Mouse (Mus musculus) limb, embryonic 15.5 days (tissue): ENCODE data around the gene Trim14. TPM values are rescaled to one million over a fixed set of nuclear protein-coding genes. Genes with fewer than 3 reads are reported as not detected.
A peak's percentile ranks its signal among the peaks of the same experiment; 100 is the strongest.

ENCODE experiments used
- ATAC-seq: fragments of 200-750 bp; cut with Nextera tagmentation; 2 replicates; pipeline ENCODE4 v1.8.0; 2017; ENCODE audit warnings: low read depth, moderate TSS enrichment; ENCODE audit not compliant: insufficient number of reproducible peaks, low FRiP score, low TSS enrichment
- H3K27ac ChIP-seq: fragments of 300-500 bp; sonication (generic); 2 replicates; pipeline ENCODE4 v1.5.1; 2015; ENCODE audit warnings: moderate library complexity, mild to moderate bottlenecking, inconsistent platforms
- H3K27me3 ChIP-seq: fragments of 300-500 bp; sonication (generic); 2 replicates; pipeline ENCODE4 v1.6.1; 2015; ENCODE audit warnings: inconsistent platforms
- H3K36me3 ChIP-seq: fragments of 300-500 bp; sonication (generic); 2 replicates; pipeline ENCODE4 v1.6.1; 2015; ENCODE audit warnings: inconsistent platforms
- H3K4me1 ChIP-seq: fragments of 300-500 bp; sonication (generic); 2 replicates; pipeline ENCODE4 v1.6.1; 2015; ENCODE audit warnings: inconsistent platforms
- H3K4me2 ChIP-seq: fragments of 300-500 bp; sonication (generic); 2 replicates; pipeline ENCODE4 v1.6.1; 2015; ENCODE audit warnings: mild to moderate bottlenecking, inconsistent platforms
- H3K4me3 ChIP-seq: fragments of 300-500 bp; sonication (generic); 2 replicates; pipeline ENCODE4 v1.5.1; 2015; ENCODE audit warnings: mild to moderate bottlenecking, inconsistent platforms
- H3K9ac ChIP-seq: fragments of 300-500 bp; sonication (generic); 2 replicates; pipeline ENCODE4 v1.6.1; 2015; ENCODE audit warnings: inconsistent platforms
- H3K9me3 ChIP-seq: fragments of 300-500 bp; sonication (generic); 2 replicates; pipeline ENCODE4 v1.6.1; 2016; ENCODE audit warnings: inconsistent platforms
- WGBS: fragments of 180-500 bp; shearing (Covaris S2); methylation state at CpG from one replicate; pipeline ENCODE4 v1.1.7; 2015; 5-methylcytosine and 5-hydroxymethylcytosine counted together
- polyA plus RNA-seq: library from polyadenylated mRNA; unstranded; fragments of >200 nt; fragmentation: Nextera tagmentation; extraction: Ambion mirVana; gene quantifications from 2 replicates; pipeline ENCODE4 v1.2.1, GENCODE M21; 2015

Gene Trim14
- polyA plus RNA-seq, 1 experiment from 2014 or later: 2.1 TPM

GRCm38 (mm10) chr4:46497286-46497892, 38.6 kb downstream of the Trim14 start:
- no peak for ATAC-seq
- peaks cover 82% of the 10 kb centered on the region for H3K36me3 ChIP-seq

GRCm38 (mm10) chr4:46495543-46495942, 40.4 kb downstream of the Trim14 start:
- H3K4me3 ChIP-seq: no peak overlapping the region
- WGBS: 78% methylated on average over 12 of the region's 12 CpGs
- no peaks in the 10 kb centered on the region for H3K9me3 ChIP-seq
- H3K9ac ChIP-seq: no peak overlapping the region
- 0 out of 2 replicates have a peak, but pooled peaks cover under 1% of the 10 kb centered on the region for H3K4me1 ChIP-seq
- ATAC-seq: no peak
- no peaks in the 10 kb centered on the region for H3K27me3 ChIP-seq
- no peak overlapping the region for H3K27ac ChIP-seq
- H3K36me3 ChIP-seq: peaks cover 67% of the 10 kb centered on the region
- H3K4me2 ChIP-seq: no peak overlapping the region

More at GRCm38 (mm10) chr4:46497286-46497892, 38.6 kb downstream of the Trim14 start:
- no peaks in the 10 kb centered on the region for H3K9me3 ChIP-seq
- no peak overlapping the region for H3K9ac ChIP-seq
- no peaks in the 10 kb centered on the region for H3K4me1 ChIP-seq
- H3K4me3 ChIP-seq: no peak overlapping the region
- H3K27ac ChIP-seq: no peak overlapping the region
- no peaks in the 10 kb centered on the region for H3K27me3 ChIP-seq
- 48% methylated on average over 4 of the region's 4 CpGs for WGBS
- H3K4me2 ChIP-seq: no peak overlapping the region

GRCm38 (mm10) chr4:46493071-46493470, 42.9 kb downstream of the Trim14 start:
- Histone ChIP-seq H3K36me3 (peaks cover 50% of the 10 kb centered on the region), H3K4me2 (no peak overlapping the region), H3K9me3 (no peaks in the 10 kb centered on the region), H3K4me1 (peaks cover 8% of the 10 kb centered on the region), H3K9ac (no peak overlapping the region), H3K27ac (no peak overlapping the region), H3K27me3 (no peaks in the 10 kb centered on the region), H3K4me3 (no peak overlapping the region)
- 95% methylated on average over 6 of the region's 6 CpGs for WGBS
- ATAC-seq: no peak

- H3K4me2 ChIP-seq: peak within 1 kb of the TSS; percentile 61
- no peaks in the 10 kb centered on the region for H3K9me3 ChIP-seq
- H3K27me3 ChIP-seq: no peaks in the 10 kb centered on the region
- H3K36me3 ChIP-seq: peaks cover 22% of the 10 kb centered on the region
- H3K4me3 ChIP-seq: peak within 1 kb of the TSS; percentile 86
- H3K4me1 ChIP-seq: peaks cover 14% of the 10 kb centered on the region
- under 1% methylated on average over 56 of the region's 58 CpGs for WGBS
- peak within 1 kb of the TSS; percentile 85 for H3K27ac ChIP-seq
- H3K9ac ChIP-seq: peak within 1 kb of the TSS; percentile 76
- peak; percentile 96 for ATAC-seq
These were observed 46.7 kb downstream of the Trim14 start, which contains the start of gene Nans for GRCm38 (mm10) chr4:46489028-46489925. Gene Nans, plus strand, starts transcription at chr4:46489248.

- no peak overlapping the region for H3K4me3 ChIP-seq
- no peak for ATAC-seq
- H3K4me1 ChIP-seq: peaks cover 14% of the 10 kb centered on the region
- no peaks in the 10 kb centered on the region for H3K9me3 ChIP-seq
- H3K9ac ChIP-seq: no peak overlapping the region
- H3K4me2 ChIP-seq: no peak overlapping the region
- H3K27ac ChIP-seq: no peak overlapping the region
- H3K36me3 ChIP-seq: peaks cover 3% of the 10 kb centered on the region
- H3K27me3 ChIP-seq: no peaks in the 10 kb centered on the region
- 94% methylated on average over 5 of the region's 5 CpGs for WGBS
These were observed 48.6 kb downstream of the Trim14 start for GRCm38 (mm10) chr4:46487348-46487747.

- Histone ChIP-seq H3K4me1 (peaks cover 14% of the 10 kb centered on the region), H3K36me3 (no peaks in the 10 kb centered on the region), H3K9me3 (no peaks in the 10 kb centered on the region), H3K27me3 (no peaks in the 10 kb centered on the region), H3K4me2 (no peak overlapping the region), H3K4me3 (no peak overlapping the region), H3K27ac (no peak overlapping the region; the same call in 1 of the 2 replicates), H3K9ac (no peak overlapping the region)
- no peak for ATAC-seq
- WGBS: 39% methylated on average over 14 of the region's 14 CpGs
These were observed 50.1 kb downstream of the Trim14 start for GRCm38 (mm10) chr4:46485696-46486417.

GRCm38 (mm10) chr4:46479081-46479480, 56.9 kb downstream of the Trim14 start:
- Histone ChIP-seq H3K27ac (no peak overlapping the region), H3K9ac (no peak overlapping the region), H3K27me3 (no peaks in the 10 kb centered on the region), H3K4me2 (no peak overlapping the region), H3K9me3 (no peaks in the 10 kb centered on the region), H3K36me3 (peaks cover 35% of the 10 kb centered on the region), H3K4me3 (no peak overlapping the region), H3K4me1 (no peaks in the 10 kb centered on the region)
- no peak for ATAC-seq
- 96% methylated on average over 2 of the region's 2 CpGs for WGBS

GRCm38 (mm10) chr4:46475101-46475500, 60.8 kb downstream of the Trim14 start:
- no peak overlapping the region for H3K4me3 ChIP-seq
- ATAC-seq: no peak
- 90% methylated on average over 5 of the region's 5 CpGs for WGBS
- peaks cover 71% of the 10 kb centered on the region for H3K36me3 ChIP-seq
- no peaks in the 10 kb centered on the region for H3K27me3 ChIP-seq
- no peak overlapping the region for H3K27ac ChIP-seq
- no peaks in the 10 kb centered on the region for H3K4me1 ChIP-seq
- no peak overlapping the region for H3K9ac ChIP-seq
- no peak overlapping the region for H3K4me2 ChIP-seq
- H3K9me3 ChIP-seq: no peaks in the 10 kb centered on the region

GRCm38 (mm10) chr4:46465740-46466139, 70.2 kb downstream of the Trim14 start:
- WGBS: 87% methylated on average over 3 of the region's 3 CpGs
- Histone ChIP-seq H3K27ac (no peak overlapping the region), H3K36me3 (peaks cover 93% of the 10 kb centered on the region), H3K4me1 (no peaks in the 10 kb centered on the region), H3K27me3 (no peaks in the 10 kb centered on the region), H3K4me2 (no peak overlapping the region), H3K4me3 (no peak overlapping the region), H3K9ac (no peak overlapping the region), H3K9me3 (no peaks in the 10 kb centered on the region)
- no peak for ATAC-seq

GRCm38 (mm10) chr4:46463130-46463830, 72.7 kb downstream of the Trim14 start:
- H3K4me2 ChIP-seq: no peak overlapping the region
- H3K36me3 ChIP-seq: peaks cover 78% of the 10 kb centered on the region
- H3K9ac ChIP-seq: no peak overlapping the region
- H3K9me3 ChIP-seq: no peaks in the 10 kb centered on the region
- H3K4me1 ChIP-seq: no peaks in the 10 kb centered on the region
- H3K27me3 ChIP-seq: no peaks in the 10 kb centered on the region
- H3K4me3 ChIP-seq: no peak overlapping the region
- no peak for ATAC-seq
- H3K27ac ChIP-seq: no peak overlapping the region
- WGBS: 76% methylated on average over 7 of the region's 7 CpGs

- Histone ChIP-seq H3K4me1 (peaks cover 23% of the 10 kb centered on the region), H3K4me3 (no peak overlapping the region), H3K9ac (no peak overlapping the region), H3K9me3 (no peaks in the 10 kb centered on the region), H3K36me3 (peaks cover 32% of the 10 kb centered on the region), H3K4me2 (no peak overlapping the region), H3K27ac (no peak overlapping the region), H3K27me3 (no peaks in the 10 kb centered on the region)
- no peak for ATAC-seq
- 94% methylated on average over 2 of the region's 2 CpGs for WGBS
These were observed 77.5 kb downstream of the Trim14 start for GRCm38 (mm10) chr4:46458411-46458810.
